Mouse (Mus musculus) megakaryocyte, embryonic 14.5 days (primary cell): ENCODE data around the gene Fam19a4.

Experiments used
- FLI1 ChIP-seq: IDR thresholded peaks from 2 replicates; pipeline ENCODE4 v1.6.1; 2012; ENCODE audit warnings: low read length, inconsistent platforms, mixed read lengths
- GATA1 ChIP-seq: IDR thresholded peaks from 3 replicates; pipeline ENCODE4 v1.6.1; 2012; ENCODE audit warnings: mixed read lengths, low read length, inconsistent platforms, borderline replicate concordance

DNA sequence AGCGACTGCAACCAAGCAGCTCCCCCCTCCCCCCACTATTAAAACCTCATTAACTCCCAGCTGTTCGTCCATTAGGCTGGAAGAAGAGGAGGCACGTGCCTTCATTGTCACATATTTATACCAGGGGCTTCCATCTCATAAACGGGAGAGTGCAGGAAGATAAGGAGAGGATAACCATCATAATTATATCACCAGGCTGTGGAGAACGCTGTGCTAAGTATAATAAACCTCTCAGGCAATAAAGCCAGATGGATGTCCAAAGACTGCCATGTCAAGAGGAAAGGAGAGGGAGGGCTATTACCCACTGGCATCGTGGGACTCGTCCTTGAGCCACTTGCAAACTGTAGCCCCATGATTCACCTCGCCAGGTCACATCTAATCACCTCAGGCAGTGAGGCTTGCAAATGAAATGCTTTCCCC lies 151.1 kb downstream of the Fam19a4 start:
- TF ChIP-seq FLI1, result no peak
- no peak for TF ChIP-seq GATA1
